Mouse (Mus musculus): ENCODE measurements around the gene Serpina3m.
"Not testable (repeated sequence)": the region's sequence is repeated elsewhere in the genome, so short reads cannot be mapped to it uniquely, and the experiment has no call there.

Serpina3m gene

GRCm38 (mm10) chr12:104388477-104388876 is 50.2 kb downstream of the Serpina3m start:
- intact Hi-C loops (cut with DNase I), result no loop called here

DNA sequence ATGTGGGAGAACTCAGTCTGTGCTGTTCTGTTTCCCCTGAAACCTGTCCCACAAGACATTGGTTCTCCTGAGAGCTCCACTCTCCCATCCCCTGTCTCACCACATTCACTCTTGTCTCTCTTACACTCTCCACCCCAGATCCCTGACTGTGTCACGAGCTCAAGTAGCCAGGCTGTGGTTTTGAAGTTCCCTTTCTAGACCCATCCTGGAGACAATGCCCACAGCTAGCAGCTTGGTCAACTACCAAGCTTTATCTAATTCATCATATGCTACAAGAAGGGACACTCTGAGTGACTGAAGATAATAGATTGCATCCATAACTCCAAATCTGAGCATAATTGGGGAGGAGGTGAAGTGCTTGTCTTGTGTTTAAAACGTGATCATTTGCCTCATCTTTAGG is 52.8 kb downstream of the Serpina3m start:
- intact Hi-C loops (cut with DNase I), result not testable (repeated sequence)

- intact Hi-C loops (cut with DNase I), result no loop called here
Measured at GRCm38 (mm10) chr12:104403968-104404367, 65.7 kb downstream of the Serpina3m start.

DNA sequence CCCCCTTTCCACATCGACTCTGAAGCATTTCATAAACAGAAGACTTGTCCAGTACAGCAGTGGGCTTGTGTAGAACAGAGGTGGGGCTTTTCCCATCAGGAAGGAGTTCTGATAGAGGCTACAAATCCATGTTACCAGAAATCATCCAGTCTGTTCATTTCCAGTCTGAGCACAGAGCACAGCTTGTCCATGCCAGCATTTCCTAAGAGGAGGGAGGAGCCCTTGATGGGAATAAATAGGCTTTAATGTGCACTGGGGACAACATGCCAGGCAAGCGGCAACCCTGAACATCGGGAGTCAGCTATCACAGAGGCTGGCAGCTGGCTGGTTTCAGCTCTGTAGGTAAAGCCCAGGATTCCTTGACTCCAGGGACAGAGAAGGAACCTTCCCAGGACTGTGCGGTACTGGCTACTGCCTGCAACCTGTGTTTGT is 68.2 kb downstream of the Serpina3m start, which contains the start of gene Serpina3n:
Serpina3n (plus strand) TSS at position 276 of the 432 bp plus-strand sequence.
- intact Hi-C loops (cut with DNase I), result no loop called here

GRCm38 (mm10) chr12:104412507-104412906 is 74.2 kb downstream of the Serpina3m start:
- intact Hi-C loops (cut with DNase I), result no loop called here

DNA sequence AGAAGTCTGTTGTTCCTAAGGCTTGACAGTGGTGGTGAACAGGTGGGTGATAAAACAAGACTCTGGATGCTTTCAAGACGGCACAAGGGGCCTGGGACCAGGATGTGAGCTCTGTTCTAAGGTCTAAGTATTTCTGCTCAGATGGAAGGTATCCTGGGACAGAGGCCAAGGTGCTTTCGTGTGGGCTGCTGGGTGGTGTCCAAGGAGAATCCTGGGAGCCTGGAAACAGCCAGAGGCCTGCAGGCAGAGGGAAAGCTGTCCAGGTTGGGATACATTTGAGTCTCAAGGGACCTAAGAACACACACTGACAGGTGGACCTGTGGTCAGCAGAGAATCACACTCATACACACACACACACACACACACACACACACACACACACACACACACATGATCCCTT is 76.3 kb downstream of the Serpina3m start:
- intact Hi-C loops (cut with DNase I), result no loop called here

GRCm38 (mm10) chr12:104415625-104416315 is 77.5 kb downstream of the Serpina3m start:
- intact Hi-C loops (cut with DNase I), result loop anchor here (5.0 kb wide), 1 partner anchor 63 kb away; no protein-coding TSS in a partner anchor

- intact Hi-C loops (cut with DNase I), result loop anchor here (2.0 to 5.0 kb wide), 3 partner anchors 66 to 424 kb away; no protein-coding TSS in a partner anchor
Measured at GRCm38 (mm10) chr12:104418340-104419135, 80.3 kb downstream of the Serpina3m start.

- intact Hi-C loops (cut with DNase I), result loop anchor here (2.0 to 5.0 kb wide), 3 partner anchors 67 to 424 kb away; no protein-coding TSS in a partner anchor
Measured at GRCm38 (mm10) chr12:104419136-104419462, 80.8 kb downstream of the Serpina3m start.

DNA sequence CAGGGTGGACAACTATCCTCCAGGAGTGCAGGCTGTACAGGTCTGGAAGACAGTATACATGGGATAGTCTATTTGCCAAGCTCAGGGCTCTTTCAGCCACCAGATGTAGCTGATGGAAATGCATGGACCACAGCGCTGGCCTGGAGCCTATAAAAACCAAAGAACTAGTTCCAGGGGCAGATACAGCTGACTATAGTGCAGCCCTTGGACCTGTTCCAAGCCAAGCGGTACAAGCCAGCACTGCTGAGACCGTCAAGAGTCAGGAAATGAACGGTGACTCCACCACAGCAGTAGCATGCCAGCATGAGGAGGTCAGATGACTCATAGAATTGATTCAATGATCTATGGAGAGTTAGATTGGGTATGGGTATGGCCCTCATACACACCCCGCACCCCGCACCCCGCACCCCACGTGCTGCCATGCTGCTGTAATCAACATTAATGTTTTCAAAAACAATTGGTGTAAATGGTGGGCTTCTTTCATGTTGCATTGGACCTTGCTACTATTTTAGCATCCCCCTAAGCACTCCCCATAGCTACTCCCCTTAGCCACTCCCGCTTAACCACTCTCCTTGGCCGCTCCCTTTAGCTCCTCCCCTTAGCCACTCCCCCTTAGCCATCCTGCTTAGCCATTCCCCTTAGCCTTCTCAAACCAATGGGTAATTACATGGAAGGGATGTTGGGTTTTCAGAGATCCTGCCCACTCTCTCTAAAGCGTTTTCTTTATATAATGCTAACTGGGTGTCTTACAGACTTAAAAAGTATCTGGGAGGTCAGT is 84.5 kb downstream of the Serpina3m start:
- intact Hi-C loops (cut with DNase I), result no loop called here

DNA sequence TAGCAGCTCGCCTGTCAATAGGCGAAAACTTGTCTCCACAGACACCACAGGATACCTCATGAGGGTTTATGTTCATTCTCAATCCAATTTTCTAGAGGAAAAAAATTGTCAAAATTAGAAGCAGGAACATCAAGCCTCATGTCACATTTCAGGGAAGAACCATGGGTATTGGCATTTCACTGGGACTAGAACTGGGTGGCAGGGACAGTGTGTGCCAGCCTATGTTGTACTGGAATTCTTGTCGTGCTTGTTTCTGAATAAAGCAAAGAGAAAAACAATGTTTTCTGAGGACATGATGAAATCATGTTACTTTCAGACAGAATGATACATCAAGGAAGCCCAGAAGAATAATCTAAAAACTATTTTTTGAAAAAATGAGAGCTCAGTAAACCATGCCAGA is 87.3 kb downstream of the Serpina3m start:
- intact Hi-C loops (cut with DNase I), result no loop called here

- intact Hi-C loops (cut with DNase I), result no loop called here
Measured at GRCm38 (mm10) chr12:104426915-104427314, 88.6 kb downstream of the Serpina3m start.

DNA sequence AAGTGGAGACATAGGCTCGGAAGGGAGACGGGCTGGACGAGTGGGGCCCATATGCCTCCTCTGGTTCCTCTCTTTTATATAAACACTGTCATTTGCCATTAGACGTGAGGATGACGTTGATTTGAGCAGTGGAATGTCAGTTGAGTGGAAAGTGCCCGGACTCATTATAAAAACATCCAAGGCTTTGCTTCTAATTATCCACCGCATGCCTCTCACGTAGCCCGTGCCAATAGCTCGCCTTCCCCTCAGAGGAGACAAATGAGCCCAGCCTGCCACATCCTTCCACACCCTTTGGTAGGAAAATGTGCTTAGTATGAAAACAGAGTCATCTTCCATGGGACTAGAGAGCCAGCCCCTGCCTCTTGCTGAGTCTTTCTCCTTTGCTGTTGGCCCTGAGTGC is 93.1 kb downstream of the Serpina3m start:
- intact Hi-C loops (cut with DNase I), result no loop called here

GRCm38 (mm10) chr12:104433214-104433613 is 94.9 kb downstream of the Serpina3m start:
- intact Hi-C loops (cut with DNase I), result no loop called here

GRCm38 (mm10) chr12:104433951-104434735 is 95.9 kb downstream of the Serpina3m start:
- intact Hi-C loops (cut with DNase I), result no loop called here

DNA sequence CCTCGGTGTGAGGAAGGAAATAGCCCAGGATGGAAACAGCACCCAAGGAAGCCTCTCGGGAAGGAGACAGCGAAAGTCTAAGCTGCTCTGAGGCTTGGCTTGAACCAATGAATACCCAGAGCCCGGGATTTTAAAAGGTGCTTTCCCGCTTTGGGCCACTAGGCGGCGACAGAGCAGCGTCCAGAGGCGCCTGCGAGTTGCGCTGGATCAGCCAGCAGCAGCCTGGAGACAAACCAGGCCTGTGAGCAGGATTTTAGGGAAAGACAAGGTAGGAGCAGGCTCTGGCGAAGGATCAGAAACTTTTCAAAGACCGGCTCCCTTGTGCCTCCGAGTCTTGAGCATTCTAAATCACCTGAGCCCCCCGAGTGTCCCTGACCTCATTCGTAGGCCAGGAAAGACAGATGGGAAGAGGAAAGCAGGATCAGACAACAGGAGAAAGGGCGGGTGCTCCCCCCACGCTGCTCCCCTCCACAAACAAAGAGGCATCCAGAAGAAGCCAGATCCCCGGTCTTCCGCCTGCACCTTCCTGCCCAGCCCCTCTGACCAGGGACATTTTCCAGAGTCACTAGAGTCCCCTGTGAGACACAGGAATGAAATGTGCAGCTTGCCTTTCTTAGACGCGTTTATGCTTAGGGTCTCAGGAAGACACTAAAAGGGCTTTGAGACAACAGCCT is 101.9 kb downstream of the Serpina3m start:
- intact Hi-C loops (cut with DNase I), result no loop called here

DNA sequence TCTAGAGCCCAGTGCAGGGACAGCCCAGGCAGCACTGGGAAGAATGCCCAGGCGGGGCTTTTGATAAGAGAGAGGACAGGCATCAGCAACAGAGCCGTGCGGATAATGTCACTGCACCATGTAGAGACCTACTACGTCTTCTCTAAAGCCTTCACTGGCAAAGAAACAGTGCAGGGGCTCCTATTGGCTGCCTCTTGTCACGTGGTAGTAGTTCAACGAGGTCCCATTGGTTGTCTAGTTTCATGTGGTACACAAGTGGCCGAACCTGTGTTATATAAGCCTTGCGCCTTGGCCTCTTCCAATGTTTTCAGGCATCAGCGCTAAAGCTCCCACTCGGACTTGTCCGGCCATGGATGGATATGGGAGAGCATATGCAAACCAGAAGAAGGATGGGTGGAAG is 105.4 kb downstream of the Serpina3m start:
- intact Hi-C loops (cut with DNase I), result no loop called here

All from adrenal gland (tissue).